Mouse (Mus musculus) embryonic fibroblast, embryonic 13.5 days (primary cell): ENCODE data around the gene Fcer2a.

Experiments used
- CTCF ChIP-seq: IDR thresholded peaks from 2 replicates; pipeline ENCODE4 v1.5.1; 2011; ENCODE audit warnings: mild to moderate bottlenecking, control low read depth, low read length, moderate library complexity, borderline replicate concordance; ENCODE audit not compliant: insufficient read depth
- POLR2A ChIP-seq: IDR thresholded peaks from 2 replicates; pipeline ENCODE4 v1.6.1; 2011; ENCODE audit warnings: low read depth, mild to moderate bottlenecking, control low read depth, low read length, moderate library complexity

- TF ChIP-seq POLR2A (no peak), CTCF (no peak)
These were observed 19.3 kb downstream of the Fcer2a start for GRCm38 (mm10) chr8:3674671-3675070.
